Mouse (Mus musculus) embryonic facial prominence, embryonic 13.5 days (tissue): ENCODE results near the gene Nedd8. TPM values are rescaled to one million over a fixed set of nuclear protein-coding genes. Genes with fewer than 3 reads are reported as not detected.

Source experiments
- polyA plus RNA-seq: library from polyadenylated mRNA; unstranded; fragments of >200 nt; fragmentation: Nextera tagmentation; extraction: Ambion mirVana; gene quantifications from 2 replicates; pipeline ENCODE4 v1.2.1, GENCODE M21; 2015

Nedd8 gene
- polyA plus RNA-seq, 1 experiment from 2014 or later, result 670 TPM

Other genes with a start within 250 kb of the Nedd8 start
- gene Dhrs4, start 193.4 kb downstream of the Nedd8 start, polyA plus RNA-seq, result 98.6 and 103 TPM in 2 replicates
- gene Carmil3, start 181.5 kb downstream of the Nedd8 start, polyA plus RNA-seq, result 3.9 and 4.3 TPM in 2 replicates
- gene Cpne6, start 161.7 kb downstream of the Nedd8 start, polyA plus RNA-seq, result 0.60 and 0.83 TPM in 2 replicates
- not detected in 2 replicates for gene Nrl, start 147.1 kb downstream of the Nedd8 start, polyA plus RNA-seq
- 35.0 and 38.4 TPM in 2 replicates for gene Pck2, start 131.9 kb downstream of the Nedd8 start, polyA plus RNA-seq
- gene Dcaf11, start 112.1 kb downstream of the Nedd8 start, polyA plus RNA-seq, result 57.3 and 66.5 TPM in 2 replicates
- gene A730061H03Rik, start 111.7 kb downstream of the Nedd8 start, polyA plus RNA-seq, result 0.74 and 0.87 TPM in 2 replicates
- 4.1 and 5.3 TPM in 2 replicates for gene Fitm1, start 96.5 kb downstream of the Nedd8 start, polyA plus RNA-seq
- 141 and 152 TPM in 2 replicates for gene Psme1, start 94.0 kb downstream of the Nedd8 start, polyA plus RNA-seq
- gene Emc9, start 86.8 kb downstream of the Nedd8 start, polyA plus RNA-seq, result 4.7 and 4.8 TPM in 2 replicates
- gene Psme2, start 81.0 kb downstream of the Nedd8 start, polyA plus RNA-seq, result 233 and 267 TPM in 2 replicates
- 17.6 and 21.7 TPM in 2 replicates for gene Rnf31, start 80.4 kb downstream of the Nedd8 start, polyA plus RNA-seq
- gene Irf9, start 68.6 kb downstream of the Nedd8 start, polyA plus RNA-seq, result 10.5 and 12.3 TPM in 2 replicates
- gene Rec8, start 54.1 kb downstream of the Nedd8 start, polyA plus RNA-seq, result 2.0 and 2.8 TPM in 2 replicates
- gene Ipo4, start 36.2 kb downstream of the Nedd8 start, polyA plus RNA-seq, result 95.1 and 111 TPM in 2 replicates
- gene Gm49378, start 34.2 kb downstream of the Nedd8 start, polyA plus RNA-seq, result 1.7 and 1.8 TPM in 2 replicates
- gene Tm9sf1, start 28.3 kb downstream of the Nedd8 start, polyA plus RNA-seq, result 106 and 117 TPM in 2 replicates
- gene Tssk4, start 21.9 kb downstream of the Nedd8 start, polyA plus RNA-seq, result 1.0 and 1.3 TPM in 2 replicates
- gene Mdp1, start 11.6 kb downstream of the Nedd8 start, polyA plus RNA-seq, result 66.1 and 70.6 TPM in 2 replicates
- gene Gmpr2, start 183 bp downstream of the Nedd8 start, polyA plus RNA-seq, result 75.2 and 83.5 TPM in 2 replicates
- gene Tinf2, start 9.7 kb upstream of the Nedd8 start, polyA plus RNA-seq, result 38.7 and 46.6 TPM in 2 replicates
- 4.5 and 4.7 TPM in 2 replicates for gene Tgm1, start 41.8 kb upstream of the Nedd8 start, polyA plus RNA-seq
- 27.6 and 32.2 TPM in 2 replicates for gene Rabggta, start 50.1 kb upstream of the Nedd8 start, polyA plus RNA-seq
- gene Dhrs1, start 73.6 kb upstream of the Nedd8 start, polyA plus RNA-seq, result 84.5 and 102 TPM in 2 replicates
- gene Nop9, start 73.6 kb upstream of the Nedd8 start, polyA plus RNA-seq, result 35.5 and 47.6 TPM in 2 replicates
- 0.18 and 1.2 TPM in 2 replicates for gene Cideb, start 86.3 kb upstream of the Nedd8 start, polyA plus RNA-seq
- gene Ltb4r2, start 89.3 kb upstream of the Nedd8 start, polyA plus RNA-seq, result 0.51 and 0.56 TPM in 2 replicates
- gene Ltb4r1, start 93.8 kb upstream of the Nedd8 start, polyA plus RNA-seq, result 0.58 and 1.1 TPM in 2 replicates
- gene Adcy4, start 112.0 kb upstream of the Nedd8 start, polyA plus RNA-seq, result 20.2 and 21.6 TPM in 2 replicates
- gene Ripk3, start 116.7 kb upstream of the Nedd8 start, polyA plus RNA-seq, result 41.1 and 44.4 TPM in 2 replicates
- gene Nfatc4, start 151.0 kb upstream of the Nedd8 start, polyA plus RNA-seq, result 156 and 160 TPM in 2 replicates
- 27.8 and 28.1 TPM in 2 replicates for gene Nynrin, start 181.9 kb upstream of the Nedd8 start, polyA plus RNA-seq
- gene Cbln3, start 212.3 kb upstream of the Nedd8 start, polyA plus RNA-seq, result 0.28 and 0.30 TPM in 2 replicates
- 21.0 and 22.0 TPM in 2 replicates for gene Khnyn, start 212.8 kb upstream of the Nedd8 start, polyA plus RNA-seq
- 79.8 and 85.5 TPM in 2 replicates for gene Sdr39u1, start 228.2 kb upstream of the Nedd8 start, polyA plus RNA-seq